Mouse (Mus musculus): ENCODE results near the gene Pdpn. TPM values are rescaled to one million over a fixed set of nuclear protein-coding genes. Genes with fewer than 3 reads are reported as not detected.

Gene Pdpn
- total and polyA plus RNA-seq, 3 experiments = not detected

- H3K36me3 ChIP-seq (replicated peaks in 1 of 2; ENCODE audit: control insufficient read depth in 1 of 2, insufficient read depth in 1 of 2, low read length in 1 of 2) = no peaks in the 10 kb centered on the region
- no peak for TF ChIP-seq SMC3 (IDR thresholded peaks at IDR 0.05; ENCODE audit: low read depth, low read length)
- TF ChIP-seq BHLHE40 (IDR thresholded peaks at IDR 0.05; ENCODE audit: low read depth, low read length) = no peak
- TF ChIP-seq CTCF (conservative IDR thresholded peaks at IDR 0.05 in 1 of 2, IDR thresholded peaks at IDR 0.05 in 1 of 2; ENCODE audit: low read depth in 2 of 2, low read length in 2 of 2) = no peak
- no peak for TF ChIP-seq IRF4 (IDR thresholded peaks at IDR 0.05; ENCODE audit: low read depth, low read length)
- TF ChIP-seq MXI1 (IDR thresholded peaks at IDR 0.05; ENCODE audit: low read depth, low read length) = no peak
- TF ChIP-seq HCFC1 (IDR thresholded peaks at IDR 0.05; ENCODE audit: low read depth, low read length) = no peak
- TF ChIP-seq MAZ (IDR thresholded peaks at IDR 0.05; ENCODE audit: low read depth, low read length) = no peak
- TF ChIP-seq ZMIZ1 (IDR thresholded peaks at IDR 0.05; ENCODE audit: low read depth, low read length) = no peak
- TF ChIP-seq TCF12 (IDR thresholded peaks at IDR 0.05; ENCODE audit: low read depth, low read length) = no peak
- no peak for TF ChIP-seq USF1 (IDR thresholded peaks at IDR 0.05; ENCODE audit: low read depth, low read length)
- no peak for TF ChIP-seq MEF2A (IDR thresholded peaks at IDR 0.05; ENCODE audit: borderline replicate concordance, low read depth, low read length)
- TF ChIP-seq CHD1 (IDR thresholded peaks at IDR 0.05; ENCODE audit: low read depth, low read length) = no peak
- no peak for TF ChIP-seq MYC (IDR thresholded peaks at IDR 0.05; ENCODE audit: low read depth, low read length)
- TF ChIP-seq ETS1 (conservative IDR thresholded peaks at IDR 0.05; ENCODE audit: low read depth, low read length) = no peak
- DNase-seq (ENCODE audit: extremely low read depth) = no peak
- in situ Hi-C loops (cut with MboI; ENCODE audit: low pct_ligation_motif_present, low pct_unique_long_range_greater_than_20kb, low sequenced_read_pairs) (no loop called here), dilution Hi-C loops (cut with MboI; ENCODE audit: extremely low pct_ligation_motif_present, extremely low pct_unique_long_range_greater_than_20kb, low sequenced_read_pairs) (no loop called here)
- H3K9ac ChIP-seq (ENCODE audit: insufficient read depth, low read depth) = no peak overlapping the region
- no peaks in the 10 kb centered on the region for H3K4me1 ChIP-seq (ENCODE audit: control insufficient read depth in 1 of 2, insufficient read depth in 2 of 2)
- no peak overlapping the region for H3K27ac ChIP-seq (ENCODE audit: insufficient read depth, low read depth)
- peaks cover 12% of the 10 kb centered on the region for H3K27me3 ChIP-seq (replicated peaks)
- H3K9me3 ChIP-seq (replicated peaks; ENCODE audit: low read length) = peaks cover 13% of the 10 kb centered on the region
- H3K4me2 ChIP-seq (ENCODE audit: insufficient read depth, low read depth, poor library complexity, severe bottlenecking) = no peak overlapping the region
- H3K79me2 ChIP-seq (replicated peaks; ENCODE audit: control insufficient read depth, extremely low read depth, insufficient read depth, poor library complexity, severe bottlenecking) = no peaks in the 10 kb centered on the region
- H3K4me3 ChIP-seq (replicated peaks in 1 of 3; ENCODE audit: low read depth in 2 of 3, low read length in 2 of 3, poor library complexity in 1 of 3) = no peak overlapping the region
Observed at GRCm38 (mm10) chr4:143297016-143297556, 2.3 kb downstream of the Pdpn start.

- H3K4me1 ChIP-seq (ENCODE audit: control insufficient read depth in 1 of 2, insufficient read depth in 2 of 2) = no peaks in the 10 kb centered on the region
- no peak overlapping the region for H3K4me2 ChIP-seq (ENCODE audit: insufficient read depth, low read depth, poor library complexity, severe bottlenecking)
- H3K79me2 ChIP-seq (replicated peaks; ENCODE audit: control insufficient read depth, extremely low read depth, insufficient read depth, poor library complexity, severe bottlenecking) = no peaks in the 10 kb centered on the region
- no peak overlapping the region for H3K27ac ChIP-seq (ENCODE audit: insufficient read depth, low read depth)
- H3K9me3 ChIP-seq (replicated peaks; ENCODE audit: low read length) = peaks cover 15% of the 10 kb centered on the region
- no peak overlapping the region for H3K9ac ChIP-seq (ENCODE audit: insufficient read depth, low read depth)
- H3K27me3 ChIP-seq (replicated peaks) = peaks cover 8% of the 10 kb centered on the region
- TF ChIP-seq RCOR1 (conservative IDR thresholded peaks at IDR 0.05; ENCODE audit: low read depth, low read length) (no peak), PAX5 (IDR thresholded peaks at IDR 0.05; ENCODE audit: low read length) (no peak), POLR2AphosphoS2 (IDR thresholded peaks at IDR 0.05; ENCODE audit: low read depth, low read length) (no peak), NRF1 (IDR thresholded peaks at IDR 0.05; ENCODE audit: low read depth, low read length) (no peak), USF1 (IDR thresholded peaks at IDR 0.05; ENCODE audit: low read depth, low read length) (no peak), MAZ (IDR thresholded peaks at IDR 0.05; ENCODE audit: low read depth, low read length) (no peak), IRF4 (IDR thresholded peaks at IDR 0.05; ENCODE audit: low read depth, low read length) (no peak), NELFE (IDR thresholded peaks at IDR 0.05; ENCODE audit: low read depth, low read length) (no peak), BHLHE40 (IDR thresholded peaks at IDR 0.05; ENCODE audit: low read depth, low read length) (no peak), MXI1 (IDR thresholded peaks at IDR 0.05; ENCODE audit: low read depth, low read length) (no peak), ZC3H11A (IDR thresholded peaks at IDR 0.05; ENCODE audit: low read depth, low read length) (no peak), ETS1 (conservative IDR thresholded peaks at IDR 0.05; ENCODE audit: low read depth, low read length) (no peak), E2F4 (IDR thresholded peaks at IDR 0.05; ENCODE audit: insufficient replicate concordance, low read depth, low read length) (no peak)
- no peaks in the 10 kb centered on the region for H3K36me3 ChIP-seq (replicated peaks in 1 of 2; ENCODE audit: control insufficient read depth in 1 of 2, insufficient read depth in 1 of 2, low read length in 1 of 2)
- no peak for DNase-seq (ENCODE audit: extremely low read depth)
- dilution Hi-C loops (cut with MboI; ENCODE audit: extremely low pct_ligation_motif_present, extremely low pct_unique_long_range_greater_than_20kb, low sequenced_read_pairs) = no loop called here
- in situ Hi-C loops (cut with MboI; ENCODE audit: low pct_ligation_motif_present, low pct_unique_long_range_greater_than_20kb, low sequenced_read_pairs) = no loop called here
- H3K4me3 ChIP-seq (replicated peaks in 1 of 3; ENCODE audit: low read depth in 2 of 3, low read length in 2 of 3, poor library complexity in 1 of 3) = no peak overlapping the region
Observed at GRCm38 (mm10) chr4:143296153-143296552, 3.2 kb downstream of the Pdpn start.
